Mouse (Mus musculus): ENCODE measurements around the gene Il20rb. TPM values are rescaled to one million over a fixed set of nuclear protein-coding genes. Genes with fewer than 3 reads are reported as not detected.

Gene Il20rb
- total and polyA plus RNA-seq, 3 experiments = 0.50 to 1.9 TPM; not detected in 1

DNA sequence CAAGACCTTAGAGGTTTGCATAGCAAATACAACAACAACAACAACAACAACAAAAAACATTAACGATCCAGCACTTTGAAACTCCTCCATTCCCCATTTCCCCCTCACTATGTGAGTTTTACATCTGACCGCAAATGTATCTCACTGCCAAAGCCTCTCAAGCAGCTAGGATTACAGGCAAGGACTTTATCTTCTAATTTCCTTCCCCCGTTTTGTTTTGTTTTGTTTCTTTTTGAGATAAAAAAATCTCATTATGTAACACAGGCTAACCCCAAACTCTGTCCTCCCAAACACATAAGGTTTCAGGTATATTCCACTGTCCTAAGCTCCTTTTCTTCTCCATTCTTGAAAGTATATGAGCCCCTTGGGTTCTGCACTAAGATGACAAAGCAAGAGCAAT is 48.1 kb upstream of the Il20rb start (continued):
- no peak for TF ChIP-seq HCFC1 (IDR thresholded peaks at IDR 0.05; ENCODE audit: low read depth, low read length)

DNA sequence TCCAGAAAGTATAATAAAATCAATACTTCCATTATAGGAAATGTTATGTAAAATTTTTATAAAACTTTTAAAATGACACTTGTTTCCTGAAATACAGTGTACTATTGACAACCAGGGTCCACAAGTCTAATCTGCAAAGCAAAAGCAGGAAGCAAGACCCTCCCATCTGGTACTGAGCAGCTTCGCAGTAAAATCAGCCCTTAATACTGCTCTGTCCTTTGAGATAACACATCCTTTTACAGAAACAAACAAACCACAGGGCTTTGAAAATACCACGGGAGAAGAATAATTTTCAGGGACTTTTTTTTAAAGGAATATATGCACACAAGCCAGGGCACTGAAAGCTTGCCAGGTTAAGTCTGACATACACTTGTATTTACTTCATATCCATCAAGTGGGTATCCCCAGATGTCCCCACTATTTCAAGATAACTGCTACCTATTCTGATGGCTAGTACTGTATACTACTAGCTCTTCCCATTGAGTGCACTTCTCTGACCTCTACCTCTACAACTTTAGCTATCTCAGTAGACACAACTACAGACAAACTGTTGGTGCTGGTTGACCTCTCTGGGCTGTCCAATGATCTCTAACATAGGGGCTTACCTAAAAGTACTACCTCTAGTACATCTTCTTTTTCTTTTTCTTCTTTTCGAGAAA is 46.4 kb upstream of the Il20rb start:
- H3K9me3 ChIP-seq (replicated peaks; ENCODE audit: insufficient read depth, low read length) = no peaks in the 10 kb centered on the region
- H3K9ac ChIP-seq (ENCODE audit: control insufficient read depth, low read depth, low read length, poor library complexity, severe bottlenecking) = no peak overlapping the region
- peaks cover 16 to 23% of the 10 kb centered on the region in 2 experiments for H3K4me1 ChIP-seq (ENCODE audit: control insufficient read depth in 1 of 2, insufficient read depth in 2 of 2, low read length in 2 of 2)
- peak; percentile 37 for DNase-seq (ENCODE audit: low read depth, low spot score)
- peaks cover 56% of the 10 kb centered on the region for H3K79me2 ChIP-seq (ENCODE audit: control insufficient read depth, insufficient read depth, low read length, poor library complexity)
- TF ChIP-seq TAL1 (IDR thresholded peaks at IDR 0.05; ENCODE audit: low read length) = peak; percentile 53
- TF ChIP-seq GATA1 (IDR thresholded peaks at IDR 0.05; ENCODE audit: low read depth, low read length) = peak; percentile 44; the same call in 1 of the 2 replicates
- TF ChIP-seq RAD21 (IDR thresholded peaks at IDR 0.05; ENCODE audit: low read depth, low read length) = no peak
- 0 out of 4 replicates have a peak, but pooled peaks have one; percentile 12 to 23 for TF ChIP-seq EP300 (IDR thresholded peaks at IDR 0.05; ENCODE audit: low read depth in 1 of 2, low read length in 2 of 2)
- no peak for TF ChIP-seq MXI1 (IDR thresholded peaks at IDR 0.05; ENCODE audit: low read depth, low read length)
- no peak overlapping the region for H3K4me3 ChIP-seq (ENCODE audit: control insufficient read depth in 1 of 2, insufficient read depth in 1 of 2, low read depth in 2 of 2, low read length in 2 of 2)
- H3K27ac ChIP-seq (ENCODE audit: control insufficient read depth, low read depth, low read length) = no peak overlapping the region
- peaks cover 0 to 27% of the 10 kb centered on the region in 2 experiments; a peak in 2 of 4 replicates for H3K36me3 ChIP-seq (ENCODE audit: control insufficient read depth in 1 of 2, insufficient read depth in 2 of 2, low read length in 2 of 2)
- H3K27me3 ChIP-seq (ENCODE audit: control insufficient read depth in 1 of 2, insufficient read depth in 2 of 2, low read length in 2 of 2) = no peaks in the 10 kb centered on the region

DNA sequence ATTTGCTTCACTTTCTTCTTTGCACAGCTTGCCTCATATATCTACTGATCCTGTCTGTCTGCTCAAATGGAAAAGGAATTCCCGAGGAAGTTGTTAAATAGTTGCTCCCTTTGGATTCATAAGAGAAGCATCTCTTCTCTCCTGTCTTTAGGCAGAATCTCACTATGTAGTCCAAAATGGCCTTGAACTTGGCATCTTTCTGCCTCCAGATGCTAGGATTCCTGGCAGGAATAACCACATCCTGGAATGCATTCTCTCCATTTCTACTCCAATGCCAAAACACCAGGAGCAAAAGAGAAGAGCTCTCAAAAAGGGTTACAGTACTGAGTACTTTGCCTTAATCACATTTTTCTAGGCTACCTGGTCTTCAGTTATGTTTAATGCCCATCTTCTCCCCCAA is 44.7 kb upstream of the Il20rb start:
- H3K27ac ChIP-seq (ENCODE audit: control insufficient read depth, low read depth, low read length) = no peak overlapping the region
- no peak overlapping the region for H3K4me3 ChIP-seq (ENCODE audit: control insufficient read depth in 1 of 2, insufficient read depth in 1 of 2, low read depth in 2 of 2, low read length in 2 of 2)
- peaks cover 0 to 28% of the 10 kb centered on the region in 2 experiments; a peak in 2 of 4 replicates for H3K36me3 ChIP-seq (ENCODE audit: control insufficient read depth in 1 of 2, insufficient read depth in 2 of 2, low read length in 2 of 2)
- H3K9ac ChIP-seq (ENCODE audit: control insufficient read depth, low read depth, low read length, poor library complexity, severe bottlenecking) = no peak overlapping the region
- TF ChIP-seq UBTF (IDR thresholded peaks at IDR 0.05; ENCODE audit: borderline replicate concordance, insufficient read depth, low read depth, low read length) = no peak
- TF ChIP-seq ZC3H11A (IDR thresholded peaks at IDR 0.05; ENCODE audit: low read depth, low read length) = no peak
- TF ChIP-seq RCOR1 (IDR thresholded peaks at IDR 0.05; ENCODE audit: low read depth, low read length) = no peak
- TF ChIP-seq KAT2A (conservative IDR thresholded peaks at IDR 0.05; ENCODE audit: low read depth, low read length) = no peak
- TF ChIP-seq POLR2AphosphoS5 (IDR thresholded peaks at IDR 0.05; ENCODE audit: borderline replicate concordance, low read depth, low read length) = no peak
- no peak for TF ChIP-seq CHD1 (IDR thresholded peaks at IDR 0.05; ENCODE audit: low read depth, low read length)
- TF ChIP-seq MAZ (IDR thresholded peaks at IDR 0.05; ENCODE audit: low read depth, low read length) = no peak
- TF ChIP-seq E2F4 (IDR thresholded peaks at IDR 0.05; ENCODE audit: borderline replicate concordance, low read depth, low read length) = no peak
- TF ChIP-seq GABPA (IDR thresholded peaks at IDR 0.05; ENCODE audit: low read depth, low read length) = no peak
- no peak for TF ChIP-seq TAL1 (IDR thresholded peaks at IDR 0.05; ENCODE audit: low read length)
- no peak for TF ChIP-seq MAX (IDR thresholded peaks at IDR 0.05; ENCODE audit: low read length)
- no peak for TF ChIP-seq ZKSCAN1 (IDR thresholded peaks at IDR 0.05; ENCODE audit: low read depth, low read length)
- no peak for TF ChIP-seq GATA1 (IDR thresholded peaks at IDR 0.05; ENCODE audit: low read depth, low read length)
- H3K27me3 ChIP-seq (ENCODE audit: control insufficient read depth in 1 of 2, insufficient read depth in 2 of 2, low read length in 2 of 2) = no peaks in the 10 kb centered on the region
- no peak for DNase-seq (ENCODE audit: low read depth, low spot score)
- H3K9me3 ChIP-seq (replicated peaks; ENCODE audit: insufficient read depth, low read length) = no peaks in the 10 kb centered on the region
- H3K4me1 ChIP-seq (ENCODE audit: control insufficient read depth in 1 of 2, insufficient read depth in 2 of 2, low read length in 2 of 2) = peaks cover 12 to 14% of the 10 kb centered on the region in 2 experiments
- H3K79me2 ChIP-seq (ENCODE audit: control insufficient read depth, insufficient read depth, low read length, poor library complexity) = peaks cover 52% of the 10 kb centered on the region

All from MEL (cell line).